In the genomic region with DNA sequence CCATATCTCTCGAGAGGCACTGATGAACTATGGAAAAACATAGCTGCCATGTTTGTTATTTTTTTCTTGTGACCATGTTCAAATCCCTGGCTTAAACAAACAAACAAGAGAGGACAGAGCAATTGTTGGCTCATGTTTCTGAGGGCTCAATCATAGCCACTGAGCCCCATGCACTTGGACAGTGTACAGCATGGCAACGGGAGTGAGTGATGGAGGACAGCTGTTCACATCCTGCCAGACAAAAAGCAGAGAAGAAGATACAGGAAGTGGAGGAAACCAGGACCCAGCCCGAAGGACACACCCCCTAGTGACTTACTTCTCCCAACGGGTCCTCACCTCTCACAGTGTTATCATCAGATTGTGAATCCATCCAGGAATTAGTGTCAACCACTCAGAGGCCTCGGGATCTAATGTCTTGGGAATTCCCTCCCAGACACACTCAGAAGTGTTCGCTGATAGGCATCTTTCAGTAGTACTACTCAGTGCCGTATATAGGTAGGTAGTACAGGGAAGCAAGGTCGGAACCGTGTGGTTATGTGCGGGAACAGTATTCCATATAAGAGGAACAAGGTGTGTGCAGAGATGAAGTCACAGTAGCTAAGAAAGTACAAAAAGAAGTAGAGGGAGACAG, we compare ENCODE assay signal across 23 mouse cellular contexts.
"Had no signal": no experiment of that assay in that cellular context is flagged by ENCODE, and none has a peak within 500 bp of the region (broad histone marks: within the 10 kb centered on the region; RNA-seq: fewer than 3 reads in every experiment).

No protein-coding gene starts in this region.

- H3K9me3 ChIP-seq: heart, embryonic 10.5 days; heart, embryonic 12.5 days; hindbrain, embryonic 13.5 days; hindbrain, embryonic 15.5 days; kidney, embryonic 15.5 days; limb, embryonic 13.5 days; limb, embryonic 15.5 days had no signal

- H3K4me3 ChIP-seq: heart, embryonic 10.5 days; heart, embryonic 12.5 days; hindbrain, embryonic 13.5 days; hindbrain, embryonic 15.5 days; kidney, embryonic 15.5 days; limb, embryonic 13.5 days; limb, embryonic 15.5 days had no signal

- H3K27me3 ChIP-seq: heart, embryonic 12.5 days; hindbrain, embryonic 13.5 days; hindbrain, embryonic 15.5 days; kidney, embryonic 15.5 days; limb, embryonic 13.5 days; limb, embryonic 15.5 days had no signal

- H3K4me1 ChIP-seq: heart, embryonic 10.5 days; heart, embryonic 12.5 days; hindbrain, embryonic 13.5 days; hindbrain, embryonic 15.5 days; kidney, embryonic 15.5 days; limb, embryonic 13.5 days; limb, embryonic 15.5 days had no signal

- H3K27ac ChIP-seq: heart, embryonic 10.5 days; hindbrain, embryonic 13.5 days; hindbrain, embryonic 15.5 days; hindbrain, postnatal 0 days; kidney, embryonic 15.5 days; kidney, postnatal 0 days; limb, embryonic 13.5 days; limb, embryonic 15.5 days had no signal

- H3K4me2 ChIP-seq: heart, embryonic 12.5 days; hindbrain, embryonic 13.5 days; hindbrain, embryonic 15.5 days; kidney, embryonic 15.5 days; limb, embryonic 13.5 days; limb, embryonic 15.5 days had no signal

- H3K9ac ChIP-seq: forebrain, postnatal 0 days; heart, embryonic 12.5 days; hindbrain, embryonic 13.5 days; hindbrain, embryonic 15.5 days; kidney, embryonic 15.5 days; limb, embryonic 13.5 days; limb, embryonic 15.5 days had no signal

- ATAC-seq: forebrain, postnatal 0 days; hindbrain, postnatal 0 days; intestine, embryonic 16.5 days had no signal

- H3K36me3 ChIP-seq: heart, embryonic 10.5 days; heart, embryonic 12.5 days; hindbrain, embryonic 13.5 days; hindbrain, embryonic 15.5 days; kidney, embryonic 15.5 days; limb, embryonic 13.5 days; limb, embryonic 15.5 days had no signal

- DNase-seq: forebrain, postnatal 0 days; gastrocnemius, postnatal 14 days; gastrocnemius, postnatal 36 days; heart, adult 18-20 months; heart, postnatal 10 days; kidney, adult 11 months; kidney, adult 2 months; kidney, adult 9 months; kidney, postnatal 14 days; kidney, postnatal 36 days; layer of hippocampus, adult 9-11 months; layer of hippocampus, postnatal 36 days; left cerebral cortex, postnatal 4 days had no signal
